Comparison of ENCODE assay signal across 27 mouse cellular contexts in genomic region chr4:124796141-124796540, GRCm38 (mm10).
"Had no signal": no experiment of that assay in that cellular context is flagged by ENCODE, and none has a peak within 500 bp of the region (broad histone marks: within the 10 kb centered on the region; RNA-seq: fewer than 3 reads in every experiment).

No protein-coding gene starts in this region.

- H3K9me3 ChIP-seq: limb, embryonic 10.5 days; limb, embryonic 12.5 days; limb, embryonic 13.5 days; limb, embryonic 15.5 days; liver, embryonic 12.5 days; liver, embryonic 13.5 days; liver, embryonic 15.5 days; lung, embryonic 15.5 days; midbrain, embryonic 10.5 days; midbrain, embryonic 12.5 days; midbrain, embryonic 13.5 days; midbrain, embryonic 15.5 days had no signal

- H3K4me1 ChIP-seq: limb, embryonic 10.5 days; limb, embryonic 12.5 days; limb, embryonic 13.5 days; limb, embryonic 15.5 days; lung, embryonic 15.5 days; midbrain, embryonic 12.5 days; midbrain, embryonic 13.5 days; midbrain, embryonic 15.5 days had no signal

- ATAC-seq: liver, embryonic 12.5 days; liver, postnatal 0 days; lung, postnatal 0 days; midbrain, embryonic 13.5 days; midbrain, embryonic 15.5 days; midbrain, embryonic 16.5 days had no signal

- DNase-seq: left cerebral cortex, postnatal 4 days; liver; liver, embryonic 13.5 days; liver, postnatal 0 days; lung, adult 18-20 months; lung, adult 2 months; lung, embryonic 14.5 days; lung, postnatal 10 days; lung, postnatal 14 days; lung, postnatal 36 days; lung, postnatal 4 days; midbrain, embryonic 14.5 days had no signal

- H3K27me3 ChIP-seq: limb, embryonic 12.5 days; limb, embryonic 13.5 days; limb, embryonic 15.5 days; liver, embryonic 12.5 days; liver, embryonic 13.5 days; liver, embryonic 15.5 days; lung, embryonic 15.5 days; midbrain, embryonic 12.5 days; midbrain, embryonic 13.5 days; midbrain, embryonic 15.5 days had no signal

- H3K4me3 ChIP-seq: left cerebral cortex, adult 2 months; limb, embryonic 10.5 days; limb, embryonic 12.5 days; limb, embryonic 13.5 days; limb, embryonic 15.5 days; liver, embryonic 12.5 days; liver, embryonic 13.5 days; liver, embryonic 15.5 days; lung, embryonic 15.5 days; midbrain, embryonic 10.5 days; midbrain, embryonic 12.5 days; midbrain, embryonic 13.5 days; midbrain, embryonic 15.5 days; myocyte had no signal
